Mouse (Mus musculus) left cerebral cortex, adult 11 months (tissue): ENCODE measurements around the gene Vgll4.

Experiments used
- DNase-seq: peaks from one replicate; pipeline ENCODE4 v3.0.0; 2022; ENCODE audit warnings: low spot score

Gene Vgll4

GRCm38 (mm10) chr6:114840012-114840411 is 129.8 kb downstream of the Vgll4 start:
- DNase-seq, result no peak

- DNase-seq, result no peak
Measured at GRCm38 (mm10) chr6:114838872-114839271, 130.9 kb downstream of the Vgll4 start.

- no peak for DNase-seq
Measured at GRCm38 (mm10) chr6:114836433-114836832, 133.4 kb downstream of the Vgll4 start.

- DNase-seq, result no peak
Measured at GRCm38 (mm10) chr6:114835752-114836151, 134.0 kb downstream of the Vgll4 start.

GRCm38 (mm10) chr6:114835344-114835743 is 134.4 kb downstream of the Vgll4 start:
- no peak for DNase-seq

GRCm38 (mm10) chr6:114833791-114834346 is 135.9 kb downstream of the Vgll4 start:
- no peak for DNase-seq

- no peak for DNase-seq
Measured at GRCm38 (mm10) chr6:114833058-114833685, 136.6 kb downstream of the Vgll4 start.

GRCm38 (mm10) chr6:114831807-114832206 is 138.0 kb downstream of the Vgll4 start:
- DNase-seq, result no peak

- DNase-seq, result no peak
Measured at GRCm38 (mm10) chr6:114829660-114830438, 139.9 kb downstream of the Vgll4 start.

- no peak for DNase-seq
Measured at GRCm38 (mm10) chr6:114826889-114827288, 142.9 kb downstream of the Vgll4 start.

- no peak for DNase-seq
Measured at GRCm38 (mm10) chr6:114821646-114822045, 148.1 kb downstream of the Vgll4 start.

GRCm38 (mm10) chr6:114819971-114820481 is 149.8 kb downstream of the Vgll4 start:
- DNase-seq, result no peak

- DNase-seq, result no peak
Measured at GRCm38 (mm10) chr6:114818471-114818870, 151.3 kb downstream of the Vgll4 start.

- no peak for DNase-seq
Measured at GRCm38 (mm10) chr6:114817948-114818347, 151.8 kb downstream of the Vgll4 start.

- DNase-seq, result no peak
Measured at GRCm38 (mm10) chr6:114814882-114815650, 154.7 kb downstream of the Vgll4 start.

- DNase-seq, result no peak
Measured at GRCm38 (mm10) chr6:114814199-114814881, 155.5 kb downstream of the Vgll4 start.

GRCm38 (mm10) chr6:114812779-114813178 is 157.0 kb downstream of the Vgll4 start:
- no peak for DNase-seq

GRCm38 (mm10) chr6:114812322-114812721 is 157.5 kb downstream of the Vgll4 start:
- no peak for DNase-seq
